Mouse (Mus musculus): ENCODE data around the gene Lima1.

Gene Lima1

DNA sequence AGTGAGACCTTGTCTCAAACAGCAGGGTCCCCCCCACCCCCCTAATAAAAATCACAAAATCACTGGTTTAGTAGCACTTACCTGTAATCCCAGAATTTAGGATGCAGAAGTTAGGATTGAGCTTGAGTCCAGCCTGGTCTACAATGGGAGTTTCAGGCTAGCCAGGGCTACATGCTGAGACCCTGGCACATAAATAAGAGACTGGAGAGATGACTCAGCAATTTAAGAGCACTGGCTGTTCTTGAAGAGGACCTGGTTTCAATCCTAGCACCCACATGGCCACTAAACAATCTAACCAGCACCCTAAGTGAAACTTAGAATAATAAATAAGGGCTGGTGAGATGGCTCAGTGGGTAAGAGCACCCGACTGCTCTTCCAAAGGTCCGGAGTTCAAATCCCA lies 144.1 kb downstream of the Lima1 start:
- no peak for DNase-seq

DNA sequence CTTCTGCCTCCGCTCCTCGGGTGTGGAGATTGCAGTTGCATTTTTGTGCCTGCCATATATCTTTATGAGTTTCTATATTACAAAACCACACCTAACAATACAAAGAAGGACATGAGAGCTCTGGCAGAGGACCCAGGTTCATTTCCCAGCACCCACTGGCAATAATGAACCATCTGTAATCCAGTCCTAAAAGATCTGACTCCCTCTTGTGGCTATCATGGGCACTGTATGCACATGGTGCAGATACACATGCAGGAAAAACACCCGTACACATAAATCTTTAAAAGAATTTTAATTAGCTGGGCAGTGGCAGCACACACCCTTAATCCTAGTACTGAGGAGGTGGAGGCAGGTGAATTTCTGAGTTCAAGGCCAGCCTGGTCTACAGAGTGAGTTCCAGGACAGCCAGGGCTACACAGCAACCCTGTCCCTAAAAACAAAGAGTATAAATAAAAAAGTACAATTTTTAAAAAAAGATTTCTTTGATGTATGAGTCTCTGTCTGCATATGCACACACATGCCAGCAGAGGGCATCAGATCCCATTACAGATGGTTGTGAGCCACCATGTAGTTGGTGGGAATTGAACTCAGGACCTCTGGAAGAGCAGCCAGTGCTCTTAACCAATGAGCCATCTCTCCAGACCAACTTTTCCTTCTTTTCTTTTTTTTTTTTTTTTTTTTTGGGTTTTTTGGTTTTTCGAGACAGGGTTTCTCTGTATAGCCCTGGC lies 146.0 kb downstream of the Lima1 start:
- peak; percentile 39 for DNase-seq

Data from cerebellum, adult 9-10 months (tissue).